Mouse (Mus musculus) myocyte (in vitro differentiated cells): ENCODE measurements around the gene Asap2. TPM values are rescaled to one million over a fixed set of nuclear protein-coding genes. Genes with fewer than 3 reads are reported as not detected.
A peak's percentile ranks its signal among the peaks of the same experiment; 100 is the strongest.

Source experiments
- H3K27me3 ChIP-seq: one replicate; pipeline ENCODE4 v1.6.1; 2011; ENCODE audit not compliant: control insufficient read depth, insufficient read depth, insufficient read length
- H3K36me3 ChIP-seq: one replicate; pipeline ENCODE4 v1.6.1; 2011; ENCODE audit not compliant: control insufficient read depth, insufficient read depth
- H3K4me2 ChIP-seq: one replicate; pipeline ENCODE4 v1.6.1; 2011; ENCODE audit warnings: low read depth, control low read depth
- H3K4me3 ChIP-seq: one replicate; pipeline ENCODE4 v1.5.1; 2011; ENCODE audit warnings: mild to moderate bottlenecking, control low read depth, moderate library complexity
- H3K79me2 ChIP-seq: one replicate; pipeline ENCODE4 v1.6.1; 2011; ENCODE audit not compliant: control insufficient read depth, insufficient read depth
- H3ac ChIP-seq: one replicate; pipeline ENCODE4 v1.6.1; 2011; ENCODE audit not compliant: control insufficient read depth, insufficient read length
- CEBPB ChIP-seq: IDR thresholded peaks from 2 replicates; pipeline ENCODE4 v1.6.1; 2011; ENCODE audit warnings: mild to moderate bottlenecking, moderate library complexity; ENCODE audit not compliant: poor library complexity, insufficient read depth, severe bottlenecking
- E2F4 ChIP-seq: IDR thresholded peaks from one replicate; pipeline ENCODE4 v1.6.1; 2011; ENCODE audit warnings: mild to moderate bottlenecking, control low read depth, moderate library complexity; ENCODE audit not compliant: insufficient read depth
- MAX ChIP-seq: IDR thresholded peaks from one replicate; pipeline ENCODE4 v1.6.1; 2011; ENCODE audit warnings: low read depth, mild to moderate bottlenecking, control low read depth
- MYOD1 ChIP-seq, 3 experiments: IDR thresholded peaks; one replicate each; pipeline ENCODE4 v1.6.1; 2011; ENCODE audit warnings: control low read depth in 2 of 3, low read depth in 2 of 3, mild to moderate bottlenecking in 2 of 3, moderate library complexity in 1 of 3; ENCODE audit not compliant: insufficient read length in 2 of 3, control insufficient read depth in 1 of 3
- MYOG ChIP-seq, 3 experiments: IDR thresholded peaks; one replicate each; pipeline ENCODE4 v1.6.1; 2011; ENCODE audit warnings: control low read depth in 2 of 3, low read depth in 2 of 3, mild to moderate bottlenecking in 2 of 3; ENCODE audit not compliant: insufficient read length in 2 of 3, control insufficient read depth in 1 of 3, insufficient read depth in 1 of 3
- POLR2A ChIP-seq: IDR thresholded peaks from one replicate; pipeline ENCODE4 v1.6.1; 2011; ENCODE audit warnings: low read depth, mild to moderate bottlenecking, control low read depth, moderate library complexity; ENCODE audit not compliant: insufficient read length
- POLR2AphosphoS2 ChIP-seq: IDR thresholded peaks from one replicate; pipeline ENCODE4 v1.6.1; 2011; ENCODE audit warnings: low read depth, control low read depth; ENCODE audit not compliant: insufficient read length
- REST ChIP-seq: IDR thresholded peaks from one replicate; pipeline ENCODE4 v1.6.1; 2011; ENCODE audit warnings: mild to moderate bottlenecking, control low read depth, moderate library complexity; ENCODE audit not compliant: insufficient read depth, insufficient read length
- SRF ChIP-seq: IDR thresholded peaks from one replicate; pipeline ENCODE4 v1.6.1; 2011; ENCODE audit warnings: low read depth; ENCODE audit not compliant: control insufficient read depth, insufficient read length
- TCF12 ChIP-seq: IDR thresholded peaks from one replicate; pipeline ENCODE4 v1.6.1; 2011; ENCODE audit warnings: mild to moderate bottlenecking, control low read depth; ENCODE audit not compliant: poor library complexity, insufficient read depth, severe bottlenecking
- TCF3 ChIP-seq: IDR thresholded peaks from one replicate; pipeline ENCODE4 v1.6.1; 2011; ENCODE audit warnings: low read depth, control low read depth; ENCODE audit not compliant: insufficient read length
- USF1 ChIP-seq: IDR thresholded peaks from one replicate; pipeline ENCODE4 v1.6.1; 2011; ENCODE audit warnings: low read depth, mild to moderate bottlenecking, control low read depth, moderate library complexity
- polyA plus RNA-seq: library from polyadenylated mRNA; unstranded; fragments of >200 nt; fragmentation: generic; extraction: Trizol; gene quantifications from one replicate; pipeline ENCODE4 v1.2.1, GENCODE M21; 2012; ENCODE audit warnings: missing spikeins

Gene Asap2
- polyA plus RNA-seq, 1 experiment, result 3.2 TPM

GRCm38 (mm10) chr12:21153279-21153707, 163.0 kb downstream of the Asap2 start:
- no peak for TF ChIP-seq MAX
- TF ChIP-seq MYOG (IDR thresholded peaks at IDR 0.05; ENCODE audit: control insufficient read depth in 1 of 3, insufficient read depth in 1 of 3, insufficient read length in 2 of 3, low read depth in 2 of 3), result no peak
- Histone ChIP-seq H3K36me3 (no peaks in the 10 kb centered on the region), H3ac (no peak overlapping the region), H3K4me2 (no peak overlapping the region), H3K79me2 (no peaks in the 10 kb centered on the region), H3K4me3 (no peak overlapping the region), H3K27me3 (no peaks in the 10 kb centered on the region)

DNA sequence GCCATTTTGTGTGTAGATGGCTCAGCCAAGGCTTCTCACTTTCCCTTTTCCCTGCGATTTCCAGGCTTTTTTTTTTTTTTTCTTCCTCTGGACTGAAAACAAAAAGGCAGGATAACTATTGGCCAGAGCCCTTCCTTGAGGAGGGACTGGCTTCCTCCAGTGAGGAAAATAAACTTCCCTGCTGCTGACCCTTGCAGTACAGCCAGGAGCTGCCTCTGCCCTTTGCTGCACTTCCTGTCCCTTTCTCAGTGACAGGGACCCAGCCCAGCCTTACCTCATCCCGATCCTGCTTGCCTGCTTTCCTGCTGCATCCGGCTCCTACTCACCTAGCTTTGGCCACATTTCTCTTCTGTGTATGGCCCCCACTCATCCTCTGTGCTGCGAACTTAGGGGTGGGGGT, 164.8 kb downstream of the Asap2 start:
- Histone ChIP-seq H3K4me2 (no peak overlapping the region), H3K4me3 (no peak overlapping the region), H3K27me3 (no peaks in the 10 kb centered on the region), H3ac (no peak overlapping the region), H3K36me3 (no peaks in the 10 kb centered on the region), H3K79me2 (no peaks in the 10 kb centered on the region)
- no peak for TF ChIP-seq MYOG (IDR thresholded peaks at IDR 0.05; ENCODE audit: control insufficient read depth in 1 of 3, insufficient read depth in 1 of 3, insufficient read length in 2 of 3, low read depth in 2 of 3)
- TF ChIP-seq POLR2A, result no peak

GRCm38 (mm10) chr12:21159304-21159703, 169.0 kb downstream of the Asap2 start:
- Histone ChIP-seq H3ac (no peak overlapping the region), H3K79me2 (no peaks in the 10 kb centered on the region), H3K27me3 (no peaks in the 10 kb centered on the region), H3K4me3 (no peak overlapping the region), H3K4me2 (no peak overlapping the region), H3K36me3 (no peaks in the 10 kb centered on the region)
- TF ChIP-seq MAX, result no peak
- TF ChIP-seq TCF3, result no peak
- TF ChIP-seq POLR2A, result no peak
- TF ChIP-seq POLR2AphosphoS2, result no peak
- no peak for TF ChIP-seq CEBPB
- no peak for TF ChIP-seq MYOG (IDR thresholded peaks at IDR 0.05; ENCODE audit: control insufficient read depth in 1 of 3, insufficient read depth in 1 of 3, insufficient read length in 2 of 3, low read depth in 2 of 3)
- TF ChIP-seq TCF12, result no peak

DNA sequence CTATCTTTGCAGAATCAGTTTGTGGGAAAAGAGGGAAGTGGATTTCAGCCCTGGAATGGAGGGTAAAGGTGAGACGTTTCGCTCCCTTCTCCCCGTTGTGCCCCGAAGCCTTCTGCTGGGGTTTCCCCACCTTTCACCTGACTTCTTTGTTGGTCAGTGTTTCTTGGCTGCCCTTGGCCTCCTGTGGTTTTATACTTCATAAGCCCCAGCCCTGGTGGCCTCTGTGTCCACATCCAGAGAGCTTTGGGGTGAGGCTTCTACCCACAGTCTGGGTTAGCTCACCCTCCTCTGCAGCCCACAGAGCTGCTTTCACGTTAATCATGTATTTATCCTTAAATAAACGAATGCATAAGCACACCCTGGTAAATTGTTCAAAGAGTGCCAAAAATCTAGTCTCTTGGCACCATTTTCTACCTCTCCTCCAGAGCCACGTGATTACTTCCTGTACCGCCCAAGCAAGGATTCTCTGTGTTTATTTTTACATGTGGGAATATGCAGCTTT, 170.1 kb downstream of the Asap2 start:
- Histone ChIP-seq H3K4me2 (no peak overlapping the region), H3K4me3 (no peak overlapping the region)

DNA sequence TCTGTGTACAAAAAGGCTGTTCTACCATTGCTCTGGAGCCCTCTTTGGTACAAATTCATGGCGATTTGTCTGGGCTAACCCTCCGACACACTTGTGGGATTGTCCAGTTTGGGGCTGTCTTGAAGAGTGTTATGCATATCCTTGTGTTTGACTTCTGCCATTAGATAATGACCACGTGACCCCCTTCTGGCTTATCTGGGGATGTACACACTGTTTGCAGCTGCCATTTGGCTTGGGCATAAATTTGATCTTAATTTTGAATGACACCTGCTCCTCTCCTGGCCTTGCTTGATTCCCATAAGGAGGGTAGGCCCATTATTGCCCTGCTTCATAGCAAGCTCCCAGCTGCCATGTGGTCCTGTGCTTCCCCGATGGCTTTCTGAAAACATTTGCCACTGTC, 171.6 kb downstream of the Asap2 start:
- TF ChIP-seq SRF (no peak), POLR2A (no peak)
- H3K4me3 ChIP-seq, result no peak overlapping the region
- H3K79me2 ChIP-seq, result no peaks in the 10 kb centered on the region
- H3K27me3 ChIP-seq, result no peaks in the 10 kb centered on the region
- no peak overlapping the region for H3K4me2 ChIP-seq
- no peaks in the 10 kb centered on the region for H3K36me3 ChIP-seq
- no peak overlapping the region for H3ac ChIP-seq

More for the DNA sequence above, 170.1 kb downstream of the Asap2 start:
- Histone ChIP-seq H3K27me3 (no peaks in the 10 kb centered on the region), H3K79me2 (no peaks in the 10 kb centered on the region), H3ac (no peak overlapping the region), H3K36me3 (no peaks in the 10 kb centered on the region)
- TF ChIP-seq USF1, result peak; percentile 61
- TF ChIP-seq MAX, result no peak

DNA sequence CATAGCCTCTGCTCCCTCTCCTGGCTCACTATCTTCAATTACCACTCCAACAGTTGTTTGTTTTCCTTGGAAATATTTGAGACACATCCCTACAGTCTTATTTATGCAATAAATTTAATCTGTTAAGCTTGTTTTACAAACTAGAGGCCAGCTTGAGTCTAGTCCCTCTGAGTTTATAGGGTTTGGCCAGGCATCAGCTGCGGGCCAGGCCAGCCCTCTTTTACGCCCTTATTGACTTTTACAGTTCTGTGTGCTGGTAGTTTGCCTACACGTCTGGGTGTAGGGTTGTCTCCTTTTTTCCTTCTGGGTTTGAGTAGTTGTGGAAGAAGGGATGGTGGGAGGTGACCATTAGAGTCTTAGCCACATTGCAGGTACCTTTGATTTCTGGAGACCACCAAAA, 173.4 kb downstream of the Asap2 start:
- TF ChIP-seq CEBPB (no peak), MYOG (IDR thresholded peaks at IDR 0.05; ENCODE audit: control insufficient read depth in 1 of 3, insufficient read depth in 1 of 3, insufficient read length in 2 of 3, low read depth in 2 of 3) (no peak), REST (no peak), POLR2A (no peak), TCF3 (no peak), E2F4 (no peak), MYOD1 (IDR thresholded peaks at IDR 0.05; ENCODE audit: control insufficient read depth in 1 of 3, insufficient read length in 2 of 3, low read depth in 2 of 3) (no peak), TCF12 (no peak), USF1 (no peak), POLR2AphosphoS2 (no peak), SRF (no peak), MAX (no peak)
- Histone ChIP-seq H3K4me2 (no peak overlapping the region), H3K79me2 (no peaks in the 10 kb centered on the region), H3K36me3 (no peaks in the 10 kb centered on the region), H3ac (no peak overlapping the region), H3K4me3 (no peak overlapping the region), H3K27me3 (no peaks in the 10 kb centered on the region)
